Mouse (Mus musculus) heart, embryonic 13.5 days (tissue): ENCODE measurements around the gene Dnah7c. TPM values are rescaled to one million over a fixed set of nuclear protein-coding genes. Genes with fewer than 3 reads are reported as not detected.
"Not testable (repeated sequence)": the region's sequence is repeated elsewhere in the genome, so short reads cannot be mapped to it uniquely, and the experiment has no call there.

Experiments
- ATAC-seq: fragments of 200-750 bp; cut with Nextera tagmentation; 2 replicates; pipeline ENCODE4 v1.8.0; 2017; ENCODE audit warnings: moderate TSS enrichment; ENCODE audit not compliant: insufficient number of reproducible peaks, low FRiP score, low TSS enrichment; ENCODE audit errors: extremely low read depth
- H3K27ac ChIP-seq: fragments of 300-500 bp; sonication (generic); replicated peaks from 2 replicates; pipeline ENCODE4 v1.5.1; 2015; ENCODE audit warnings: moderate library complexity, mild to moderate bottlenecking, inconsistent platforms
- H3K27me3 ChIP-seq: fragments of 300-500 bp; sonication (generic); replicated peaks from 2 replicates; pipeline ENCODE4 v1.6.1; 2015; ENCODE audit warnings: mild to moderate bottlenecking, inconsistent platforms
- H3K36me3 ChIP-seq: fragments of 300-500 bp; sonication (generic); 2 replicates; pipeline ENCODE4 v1.6.1; 2015; ENCODE audit warnings: mild to moderate bottlenecking, inconsistent platforms
- H3K4me1 ChIP-seq: fragments of 300-500 bp; sonication (generic); 2 replicates; pipeline ENCODE4 v1.6.1; 2015; ENCODE audit warnings: inconsistent platforms
- H3K4me2 ChIP-seq: fragments of 300-500 bp; sonication (generic); 2 replicates; pipeline ENCODE4 v1.6.1; 2015; ENCODE audit warnings: inconsistent platforms, mild to moderate bottlenecking, moderate library complexity
- H3K4me3 ChIP-seq: fragments of 300-500 bp; sonication (generic); 2 replicates; pipeline ENCODE4 v1.5.1; 2015; ENCODE audit warnings: moderate library complexity, mild to moderate bottlenecking, inconsistent platforms
- H3K9ac ChIP-seq: fragments of 300-500 bp; sonication (generic); 2 replicates; pipeline ENCODE4 v1.6.1; 2015; ENCODE audit warnings: inconsistent platforms, mild to moderate bottlenecking, moderate library complexity
- H3K9me3 ChIP-seq: fragments of 300-500 bp; sonication (generic); 2 replicates; pipeline ENCODE4 v1.6.1; 2016; ENCODE audit warnings: inconsistent platforms
- WGBS: fragments of 180-500 bp; shearing (Covaris S2); methylation state at CpG from one replicate; pipeline ENCODE4 v1.1.7; 2015; ENCODE audit warnings: mixed read lengths; 5-methylcytosine and 5-hydroxymethylcytosine counted together
- polyA plus RNA-seq: library from polyadenylated mRNA; unstranded; fragments of >200 nt; fragmentation: Nextera tagmentation; extraction: Ambion mirVana; gene quantifications from 2 replicates; pipeline ENCODE4 v1.2.1, GENCODE M21; 2015

Gene Dnah7c
- 0.04 TPM in 2 replicates for polyA plus RNA-seq

DNA sequence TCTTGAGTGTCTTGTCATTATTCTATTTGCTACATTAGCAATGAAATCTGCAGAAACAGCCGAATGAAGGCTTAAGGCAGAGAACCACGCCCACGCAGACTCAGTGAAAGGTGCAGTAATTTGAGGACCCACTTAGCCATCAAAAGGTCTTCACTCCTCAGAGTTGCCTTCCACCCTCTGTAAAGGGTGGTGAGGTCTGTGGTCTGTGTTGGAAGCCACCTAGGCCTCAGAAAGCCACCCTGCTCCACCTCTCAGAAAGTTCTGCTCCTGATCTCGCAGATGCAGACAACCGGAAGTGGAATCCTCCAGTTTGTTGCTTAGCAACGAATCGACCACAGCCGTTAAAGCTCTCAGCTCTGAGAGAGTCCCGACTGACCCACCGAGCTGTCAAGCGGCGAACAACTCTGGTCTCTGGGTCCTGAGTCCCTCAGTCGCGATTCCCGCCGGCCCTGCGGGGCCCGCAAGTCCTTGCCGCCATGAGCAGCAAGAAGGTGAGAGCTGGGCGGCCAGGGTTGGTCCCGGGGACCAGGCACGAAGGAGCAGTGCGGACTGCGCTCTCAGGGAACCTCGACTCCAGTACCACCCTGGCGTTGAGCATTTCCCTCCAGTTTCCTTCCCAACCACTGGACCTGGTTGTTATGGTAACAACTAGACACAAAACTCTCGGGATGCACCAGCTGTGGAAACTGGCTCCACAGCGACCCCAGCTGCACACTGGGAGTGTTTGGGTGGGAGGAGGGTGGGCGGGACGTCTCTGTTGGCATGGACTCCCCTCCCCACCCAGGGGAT, at the start of gene Dnah7c:
Dnah7c (plus strand) TSS at position 456 of the 789 bp plus-strand sequence.
- Histone ChIP-seq H3K4me1 (peaks cover 3% of the 10 kb centered on the region; the same call in 1 of the 2 replicates), H3K9ac (peak within 1 kb of the TSS; percentile 77), H3K36me3 (no peaks in the 10 kb centered on the region), H3K27ac (no peak within 1 kb of the TSS), H3K9me3 (no peaks in the 10 kb centered on the region), H3K4me2 (peak within 1 kb of the TSS; percentile 94), H3K4me3 (peak within 1 kb of the TSS; percentile 63), H3K27me3 (no peaks in the 10 kb centered on the region)
- WGBS: 9% methylated on average over 30 of the region's 30 CpGs
- ATAC-seq: no peak; the same call in none of the 2 replicates

DNA sequence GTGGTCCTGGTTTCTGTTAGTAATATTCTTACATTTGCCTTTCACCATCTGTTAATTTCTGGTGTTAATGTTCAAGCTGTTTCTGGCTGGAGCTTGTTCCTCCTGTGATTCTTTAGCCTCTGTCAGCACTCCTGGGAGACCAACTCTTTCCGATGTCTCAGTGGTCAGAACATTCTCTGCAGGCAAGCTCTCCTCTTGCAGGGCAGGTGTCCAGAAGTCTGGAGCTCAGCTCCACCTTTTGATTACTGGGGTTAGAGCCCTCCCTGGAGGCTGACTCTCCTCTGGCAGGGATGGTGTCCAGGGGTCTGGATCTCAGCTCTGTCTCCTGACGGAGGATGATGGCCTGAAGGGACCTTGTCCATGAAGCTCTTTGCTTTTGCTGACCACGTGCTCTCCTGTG, 44.8 kb upstream of the Dnah7c start:
- not testable (repeated sequence) for ATAC-seq, H3K4me2 ChIP-seq, H3K9me3 ChIP-seq, H3K27me3 ChIP-seq, H3K4me3 ChIP-seq, H3K4me1 ChIP-seq, H3K36me3 ChIP-seq, H3K9ac ChIP-seq, H3K27ac ChIP-seq
- WGBS: 84% methylated on average over 3 of the region's 3 CpGs

DNA sequence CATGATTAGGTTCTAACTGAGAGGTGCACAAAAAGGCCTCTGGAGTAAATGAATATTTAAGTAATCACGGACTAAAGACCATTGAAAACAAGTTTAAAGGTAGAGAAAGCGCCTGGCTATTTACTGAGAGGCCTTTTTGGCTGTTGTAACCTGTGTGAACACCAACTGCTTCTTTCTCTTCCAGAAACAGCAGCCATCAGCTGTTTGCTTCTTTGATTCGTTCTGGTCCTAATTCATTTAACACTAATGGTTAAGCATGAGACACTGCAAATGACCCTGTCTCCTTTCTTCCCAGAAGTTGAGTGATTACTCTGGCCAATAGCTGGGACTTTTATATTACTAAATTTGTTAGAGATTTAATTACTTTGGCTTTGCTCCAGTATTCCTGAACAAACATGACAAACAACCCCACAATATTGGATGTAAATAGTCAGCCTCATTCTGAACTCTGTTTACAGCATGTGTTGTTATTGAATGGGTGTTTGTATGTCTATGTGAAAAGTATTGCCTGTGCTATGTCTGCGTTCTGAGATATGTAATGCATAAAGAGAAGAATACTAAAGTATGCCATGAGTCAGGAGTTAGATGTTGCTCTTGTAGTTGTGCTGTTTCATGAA, 30.6 kb upstream of the Dnah7c start:
- H3K9me3 ChIP-seq, H3K27ac ChIP-seq, H3K36me3 ChIP-seq, H3K4me3 ChIP-seq, H3K4me1 ChIP-seq, H3K27me3 ChIP-seq, H3K9ac ChIP-seq, ATAC-seq, H3K4me2 ChIP-seq: not testable (repeated sequence)
- WGBS: 65% methylated on average over 3 of the region's 4 CpGs

DNA sequence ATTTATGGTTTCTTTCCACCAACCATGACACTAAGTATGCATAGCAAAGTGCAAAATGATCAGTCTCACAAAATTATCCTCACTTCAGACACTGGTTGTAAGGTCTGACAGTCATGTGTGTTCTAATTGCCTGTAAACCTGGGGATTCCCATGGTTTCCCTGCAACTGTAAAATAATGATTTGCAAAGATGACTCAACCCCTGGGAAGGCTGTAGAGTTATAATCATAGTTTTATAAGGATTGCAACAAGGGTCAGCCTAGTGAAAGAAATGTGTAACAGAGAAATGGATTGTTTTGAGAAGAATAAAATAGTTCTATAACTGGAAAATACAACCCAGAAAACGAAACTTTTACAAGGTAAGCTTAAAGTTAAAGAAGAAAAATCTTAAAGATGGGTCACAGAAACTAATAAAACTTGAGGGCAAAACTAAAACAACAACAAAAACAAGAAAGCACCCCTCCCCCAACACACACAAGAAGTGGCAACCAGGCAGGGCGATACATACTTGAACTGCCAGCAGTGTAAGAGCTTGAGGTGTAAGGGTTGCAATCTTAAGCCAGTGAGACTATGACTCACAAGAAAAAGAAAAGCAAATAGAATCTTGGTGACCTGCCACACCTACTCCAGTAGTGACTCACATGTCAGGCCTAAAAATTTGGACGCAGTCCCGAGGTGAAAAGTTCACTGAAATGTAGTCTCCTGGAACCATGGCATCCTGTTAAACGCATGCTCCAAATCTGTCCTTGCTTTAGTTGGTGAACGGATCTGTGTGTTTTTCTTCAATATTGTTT, 16.9 kb upstream of the Dnah7c start:
- no peaks in the 10 kb centered on the region for H3K9me3 ChIP-seq
- H3K4me3 ChIP-seq: no peak overlapping the region
- H3K4me2 ChIP-seq: no peak overlapping the region
- no peak overlapping the region for H3K27ac ChIP-seq
- H3K4me1 ChIP-seq: no peaks in the 10 kb centered on the region
- no peaks in the 10 kb centered on the region for H3K27me3 ChIP-seq
- H3K36me3 ChIP-seq: no peaks in the 10 kb centered on the region
- no peak overlapping the region for H3K9ac ChIP-seq
- 65% methylated on average over 6 of the region's 6 CpGs for WGBS
- no peak for ATAC-seq

DNA sequence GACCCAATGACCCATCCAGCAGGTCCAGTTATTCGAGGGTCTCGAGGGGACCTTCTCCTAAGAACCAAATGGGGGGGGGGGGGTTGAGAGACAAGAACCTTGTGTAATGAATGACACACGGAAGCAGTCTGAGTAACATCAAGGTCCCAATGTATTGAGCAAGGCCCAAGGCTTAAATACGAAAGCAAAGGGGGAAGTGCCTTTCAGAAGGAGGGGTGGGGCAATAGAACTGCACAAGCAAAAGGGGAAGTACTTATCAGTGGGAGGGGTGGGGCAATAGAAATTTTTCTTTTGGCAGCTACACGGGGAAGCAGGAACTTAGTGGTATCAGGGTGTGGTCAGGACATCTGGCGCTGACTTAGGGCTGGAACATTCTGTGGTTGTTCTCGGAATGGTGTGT, 10.6 kb upstream of the Dnah7c start:
- not testable (repeated sequence) for H3K9ac ChIP-seq, ATAC-seq, H3K4me3 ChIP-seq, H3K4me2 ChIP-seq, H3K36me3 ChIP-seq, H3K9me3 ChIP-seq, H3K4me1 ChIP-seq, H3K27me3 ChIP-seq, H3K27ac ChIP-seq
- WGBS: 70% methylated on average over 7 of the region's 7 CpGs

DNA sequence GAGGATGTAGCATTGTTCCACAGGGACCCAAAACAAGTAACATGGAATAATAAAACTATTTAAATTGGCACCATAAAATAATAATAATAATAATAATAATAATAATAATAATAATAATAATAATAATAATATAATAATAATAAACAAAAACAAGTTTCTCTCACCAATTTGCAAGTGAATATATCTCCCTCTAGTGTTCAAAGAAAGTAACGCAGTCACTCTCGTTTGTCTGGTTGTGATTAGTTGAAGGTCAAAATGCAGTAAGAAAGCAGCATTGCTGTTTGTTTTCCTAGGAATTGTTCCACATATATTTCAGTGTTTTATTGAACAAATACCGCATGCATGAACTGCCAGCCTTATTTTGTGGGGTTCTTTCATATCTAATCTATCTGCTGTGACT, 8.4 kb upstream of the Dnah7c start:
- not testable (repeated sequence) for H3K4me1 ChIP-seq
- 17% methylated on average over 3 of the region's 3 CpGs for WGBS

DNA sequence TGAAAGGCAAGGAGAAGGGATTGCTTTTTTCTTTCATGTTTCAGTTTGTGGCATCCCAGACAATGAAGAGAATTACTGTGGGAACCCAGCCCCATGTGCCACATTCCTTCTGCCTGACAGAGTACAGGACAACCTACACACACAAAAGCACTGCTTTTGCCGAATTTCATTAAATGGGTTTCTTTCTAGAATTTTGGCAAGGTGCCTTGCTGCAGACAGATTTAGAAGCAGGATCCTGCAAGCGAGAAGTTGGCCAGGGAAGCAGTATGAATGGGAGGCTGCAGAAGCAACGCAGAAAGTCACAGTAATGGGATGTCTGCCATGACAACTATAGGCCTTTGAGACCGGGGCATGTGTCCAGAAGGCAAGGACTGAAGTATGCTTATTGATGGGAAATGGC, 6.4 kb upstream of the Dnah7c start:
- not testable (repeated sequence) for ATAC-seq, H3K4me1 ChIP-seq, H3K4me2 ChIP-seq, H3K27me3 ChIP-seq, H3K9ac ChIP-seq, H3K9me3 ChIP-seq, H3K27ac ChIP-seq, H3K4me3 ChIP-seq, H3K36me3 ChIP-seq
- WGBS: 45% methylated on average over 4 of the region's 4 CpGs

More for the DNA sequence above, 8.4 kb upstream of the Dnah7c start:
- not testable (repeated sequence) for ATAC-seq, H3K27me3 ChIP-seq, H3K9me3 ChIP-seq, H3K27ac ChIP-seq, H3K4me3 ChIP-seq, H3K4me2 ChIP-seq, H3K36me3 ChIP-seq, H3K9ac ChIP-seq

DNA sequence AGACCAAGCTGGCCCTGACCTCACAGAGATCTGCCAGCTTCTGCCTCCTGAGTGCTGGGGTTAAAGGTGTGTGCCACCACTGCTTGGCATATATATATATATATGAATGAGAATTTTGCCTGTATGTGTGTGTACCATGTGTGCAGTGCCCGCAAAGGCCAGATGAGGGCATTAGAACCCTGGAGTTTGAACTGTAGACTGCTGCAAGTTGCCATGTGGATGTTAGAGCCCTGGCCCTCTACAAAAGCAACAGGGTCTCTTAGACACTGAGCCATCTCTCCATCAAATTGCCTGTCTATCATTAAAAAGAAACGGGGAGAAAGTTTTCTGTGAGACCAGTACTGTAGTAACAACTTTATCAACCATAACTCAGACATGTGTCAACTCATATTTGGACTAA, 3.0 kb downstream of the Dnah7c start:
- H3K4me3 ChIP-seq: no peak overlapping the region
- H3K36me3 ChIP-seq: no peaks in the 10 kb centered on the region
- peaks cover 3% of the 10 kb centered on the region; the same call in 1 of the 2 replicates for H3K4me1 ChIP-seq
- ATAC-seq: no peak
- H3K4me2 ChIP-seq: no peak overlapping the region
- no peaks in the 10 kb centered on the region for H3K9me3 ChIP-seq
- H3K27me3 ChIP-seq: no peaks in the 10 kb centered on the region
- H3K27ac ChIP-seq: no peak overlapping the region
- H3K9ac ChIP-seq: no peak overlapping the region
- WGBS: 67% methylated on average over 2 of the region's 2 CpGs

DNA sequence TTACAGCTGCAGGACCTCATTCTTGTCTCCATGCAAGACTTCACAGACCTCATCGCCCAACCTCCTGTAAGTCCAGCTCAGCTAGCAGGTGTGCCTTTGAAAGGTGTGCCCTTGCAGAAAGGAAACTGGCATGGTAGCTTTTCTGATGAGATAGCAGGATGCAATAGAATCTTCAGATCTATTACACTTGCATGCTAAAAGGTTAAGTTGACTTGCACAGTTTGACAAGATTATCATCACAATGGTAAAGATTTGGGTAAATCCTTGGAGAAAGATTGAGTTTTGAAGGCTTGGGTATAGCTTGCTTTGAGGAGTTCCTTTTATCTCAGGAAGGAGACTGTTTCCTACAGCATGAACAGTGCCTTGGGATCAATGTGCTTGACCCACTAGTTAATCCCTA, 89.3 kb downstream of the Dnah7c start:
- H3K27ac ChIP-seq, H3K36me3 ChIP-seq, H3K9me3 ChIP-seq, ATAC-seq, H3K27me3 ChIP-seq, H3K4me1 ChIP-seq, H3K4me2 ChIP-seq, H3K4me3 ChIP-seq, H3K9ac ChIP-seq: not testable (repeated sequence)
- 66% methylated on average over 1 of the region's 1 CpGs for WGBS

DNA sequence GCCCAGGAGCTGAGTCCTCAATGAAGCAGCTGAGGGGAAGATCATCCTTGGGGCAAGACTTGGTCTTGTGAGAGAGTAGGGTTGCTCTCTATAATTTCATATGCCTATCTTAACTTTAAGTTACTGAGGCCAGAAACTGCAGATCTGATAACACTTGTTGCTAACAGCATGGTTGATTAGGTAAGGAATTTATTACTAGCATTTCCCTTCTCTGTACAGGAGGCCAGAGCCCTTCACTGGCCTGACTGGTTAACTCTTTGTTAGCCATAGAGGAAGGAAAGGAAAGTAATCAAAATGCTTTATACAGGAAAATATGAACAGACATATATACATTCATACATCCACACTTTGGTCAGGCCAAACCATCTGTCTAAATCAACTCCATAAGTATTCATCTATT, 95.6 kb downstream of the Dnah7c start:
- Histone ChIP-seq H3K4me1 (no peaks in the 10 kb centered on the region), H3K27ac (no peak overlapping the region), H3K36me3 (no peaks in the 10 kb centered on the region), H3K4me3 (no peak overlapping the region), H3K27me3 (no peaks in the 10 kb centered on the region), H3K9me3 (no peaks in the 10 kb centered on the region), H3K4me2 (no peak overlapping the region), H3K9ac (no peak overlapping the region)
- no peak for ATAC-seq

DNA sequence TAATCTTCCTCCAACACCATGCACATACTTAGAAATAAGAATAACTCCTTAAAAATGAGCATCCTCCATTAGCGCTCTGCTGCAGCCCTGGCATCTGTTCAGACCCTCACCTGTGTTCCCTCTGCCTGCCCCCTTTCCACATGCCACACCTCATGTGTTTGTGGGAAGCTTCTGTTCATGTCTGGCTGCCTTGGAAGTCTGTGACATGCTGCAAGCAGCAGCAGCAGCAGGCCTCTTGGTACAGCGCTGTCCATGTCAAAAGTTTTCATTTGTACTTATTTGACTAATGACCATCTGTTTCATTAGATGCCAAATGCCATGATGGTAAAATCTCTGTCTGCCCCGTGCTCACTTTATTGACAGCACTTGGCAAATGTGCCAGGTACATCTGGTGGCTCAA, 101.1 kb downstream of the Dnah7c start:
- not testable (repeated sequence) for H3K27ac ChIP-seq, H3K36me3 ChIP-seq, H3K4me3 ChIP-seq, H3K9me3 ChIP-seq, H3K4me2 ChIP-seq, H3K4me1 ChIP-seq, ATAC-seq, H3K27me3 ChIP-seq, H3K9ac ChIP-seq
- 39% methylated on average over 3 of the region's 3 CpGs for WGBS
